Mouse (Mus musculus) cerebellum, adult 11-12 months (tissue): ENCODE measurements around the gene Exosc1.
A peak's percentile ranks its signal among the peaks of the same experiment; 100 is the strongest.

Experiments
- DNase-seq: peaks from one replicate; pipeline ENCODE4 v3.0.0; 2022

Gene Exosc1

DNA sequence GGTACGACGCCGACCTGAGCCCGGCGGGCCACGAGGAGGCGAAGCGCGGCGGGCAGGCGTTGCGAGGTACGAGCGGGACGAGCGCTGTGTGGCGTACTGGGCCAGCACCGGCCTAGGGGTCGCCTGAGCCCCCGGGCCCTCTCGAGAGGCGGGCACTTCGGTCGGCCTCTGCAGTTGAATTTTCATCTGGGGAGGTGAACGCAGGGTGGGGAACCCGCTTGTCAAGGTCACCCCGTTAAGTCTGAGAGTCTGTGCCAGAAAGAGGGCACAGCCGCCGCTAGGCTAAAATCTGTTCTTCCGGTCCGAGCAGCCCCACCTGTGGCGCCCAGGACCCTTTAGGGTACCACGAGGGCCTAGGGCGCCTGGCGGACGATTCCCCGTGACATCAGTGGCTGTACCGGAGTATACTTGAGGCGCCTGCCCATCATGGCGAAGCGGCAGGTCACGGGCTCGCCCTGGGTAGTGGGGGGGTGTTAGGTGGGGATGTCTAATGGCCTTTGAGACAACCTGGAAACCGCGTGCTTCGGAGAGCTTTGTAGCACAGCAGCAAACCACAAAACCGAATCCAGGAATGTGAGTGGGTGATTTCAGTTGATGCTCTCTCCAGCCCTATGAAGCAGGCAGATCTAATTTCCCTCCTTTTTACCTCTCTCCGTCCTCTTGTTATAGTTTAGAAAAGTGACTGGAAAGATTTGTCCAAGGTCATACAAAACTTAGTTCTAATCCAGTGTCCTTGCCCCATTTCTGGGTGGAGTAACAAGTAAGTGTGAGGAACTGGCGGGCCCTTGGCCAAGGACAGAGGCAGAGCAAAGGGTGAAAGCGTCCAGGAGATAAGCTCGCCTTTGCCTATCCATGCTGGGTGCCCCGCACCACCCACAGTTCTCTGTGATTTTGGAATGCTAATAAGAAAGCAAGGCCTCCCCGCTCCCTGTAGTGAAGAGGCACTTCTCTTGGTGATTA, 20.8 kb downstream of the Exosc1 start:
- peak; percentile 77 for DNase-seq

DNA sequence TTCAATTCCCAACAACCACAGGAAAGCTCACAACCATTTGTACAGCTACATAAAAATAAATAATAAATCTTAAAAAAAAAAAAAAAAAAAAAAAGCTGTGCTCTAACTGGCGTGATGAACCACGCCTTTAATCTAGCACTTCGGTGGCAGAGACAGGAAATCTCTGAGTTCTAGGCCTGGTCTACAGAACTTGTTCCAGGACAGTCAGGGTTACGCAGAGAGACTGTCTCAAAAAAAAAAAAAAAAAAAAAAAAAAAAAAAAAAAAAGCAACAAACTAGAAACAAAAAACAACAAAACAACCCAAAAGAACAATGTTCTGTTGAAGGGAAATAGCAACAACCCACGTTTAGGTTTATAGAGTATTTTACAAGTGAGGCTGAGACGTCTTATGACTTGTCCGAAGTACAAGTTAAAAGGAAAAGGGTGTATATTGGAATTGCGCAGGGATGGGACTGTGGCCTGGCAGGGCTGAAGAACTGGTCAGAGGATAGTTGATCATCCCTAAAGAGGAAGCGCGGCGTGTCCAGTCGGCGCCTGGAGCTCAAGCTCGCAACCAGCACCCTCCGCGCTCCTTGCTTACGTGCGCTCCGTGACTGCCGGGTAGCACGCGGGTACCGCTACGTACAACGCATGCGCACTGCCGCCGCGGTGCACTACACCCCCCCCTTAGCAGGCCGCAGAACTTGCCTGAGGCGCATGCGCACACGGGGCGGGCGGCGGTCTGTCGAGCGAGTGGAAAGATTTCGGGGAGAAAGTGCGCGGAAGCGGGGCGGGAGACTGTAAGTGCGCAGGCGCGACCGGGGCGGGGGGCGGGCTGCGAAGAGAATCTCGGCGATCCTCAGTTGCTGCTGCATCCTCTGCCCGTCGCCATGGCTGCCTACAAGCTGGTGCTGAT, 21.8 kb downstream of the Exosc1 start, which contains the start of gene Pgam1:
Pgam1 (plus strand) TSS at position 746 of the 896 bp plus-strand sequence.
- DNase-seq, result peak; percentile 97

DNA sequence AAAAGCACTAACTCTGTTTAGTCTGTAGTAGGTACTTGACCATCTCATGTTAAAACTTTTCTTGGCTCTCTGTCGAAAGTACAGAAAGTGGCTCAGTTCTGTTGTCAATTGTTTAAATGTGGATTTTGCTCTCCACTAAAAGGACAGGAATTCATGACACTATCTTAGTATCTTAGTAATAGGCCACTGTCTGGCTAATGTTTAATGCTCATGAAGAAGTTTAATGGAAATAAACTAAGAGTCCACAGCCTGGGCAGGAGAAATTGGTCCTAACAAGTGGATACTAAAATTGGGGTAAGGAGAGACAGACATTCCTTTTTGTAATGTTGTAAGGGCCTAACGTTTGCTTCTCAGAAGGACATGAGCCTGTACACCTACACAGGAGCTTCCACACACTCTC, 22.8 kb downstream of the Exosc1 start:
- DNase-seq, result no peak

DNA sequence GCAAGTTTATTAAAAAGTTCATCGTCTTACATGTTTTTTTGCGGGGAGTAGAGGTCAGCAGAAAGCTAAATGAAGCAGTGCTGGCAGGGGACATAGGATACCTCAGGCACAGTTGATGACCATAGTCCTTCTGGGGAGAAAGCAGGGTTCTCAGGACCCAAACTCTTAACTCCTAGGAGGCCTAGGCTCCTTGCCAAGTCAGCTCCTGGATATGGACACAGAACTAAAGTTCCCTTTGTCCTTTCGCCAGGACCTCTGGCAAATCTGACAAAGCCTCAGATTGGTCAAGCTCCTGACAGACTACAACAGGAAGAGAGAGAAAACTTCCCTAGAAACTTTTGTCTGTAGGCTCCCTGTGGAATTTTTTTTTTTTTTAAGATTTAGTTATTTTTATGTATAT, 24.5 kb downstream of the Exosc1 start:
- DNase-seq, result no peak

DNA sequence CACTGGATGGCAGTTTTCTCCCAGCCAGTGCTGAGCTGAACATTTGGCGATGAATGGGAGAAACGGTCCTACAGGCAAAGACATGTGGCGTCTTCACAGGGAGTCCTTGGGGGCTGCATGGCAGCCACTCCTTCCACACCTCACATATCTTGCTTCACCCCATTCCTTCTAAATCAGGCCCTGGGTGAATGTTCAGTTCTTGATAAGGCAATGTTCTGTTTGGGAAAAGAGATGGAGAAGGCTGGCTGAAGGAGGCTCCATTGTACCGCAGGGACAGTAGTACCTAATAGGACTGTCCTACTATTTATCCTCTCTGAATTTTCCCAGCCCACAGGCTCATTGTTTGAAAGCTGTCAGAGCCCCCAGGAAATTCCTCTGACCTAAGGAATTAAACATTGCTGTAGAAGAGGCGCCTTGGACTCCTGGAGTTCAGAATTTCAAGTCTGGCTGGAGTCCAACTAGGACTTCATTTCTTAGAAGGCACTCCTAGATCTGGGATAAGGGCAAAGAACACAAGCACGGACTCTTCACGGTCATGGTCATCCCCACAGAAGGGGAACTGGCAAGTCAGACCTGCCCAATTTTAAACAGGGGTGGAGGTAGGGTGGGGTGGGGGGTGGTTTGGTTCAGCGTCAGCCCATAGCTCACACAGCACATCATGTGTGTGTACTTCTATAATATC, 26.0 kb downstream of the Exosc1 start:
- DNase-seq, result no peak

DNA sequence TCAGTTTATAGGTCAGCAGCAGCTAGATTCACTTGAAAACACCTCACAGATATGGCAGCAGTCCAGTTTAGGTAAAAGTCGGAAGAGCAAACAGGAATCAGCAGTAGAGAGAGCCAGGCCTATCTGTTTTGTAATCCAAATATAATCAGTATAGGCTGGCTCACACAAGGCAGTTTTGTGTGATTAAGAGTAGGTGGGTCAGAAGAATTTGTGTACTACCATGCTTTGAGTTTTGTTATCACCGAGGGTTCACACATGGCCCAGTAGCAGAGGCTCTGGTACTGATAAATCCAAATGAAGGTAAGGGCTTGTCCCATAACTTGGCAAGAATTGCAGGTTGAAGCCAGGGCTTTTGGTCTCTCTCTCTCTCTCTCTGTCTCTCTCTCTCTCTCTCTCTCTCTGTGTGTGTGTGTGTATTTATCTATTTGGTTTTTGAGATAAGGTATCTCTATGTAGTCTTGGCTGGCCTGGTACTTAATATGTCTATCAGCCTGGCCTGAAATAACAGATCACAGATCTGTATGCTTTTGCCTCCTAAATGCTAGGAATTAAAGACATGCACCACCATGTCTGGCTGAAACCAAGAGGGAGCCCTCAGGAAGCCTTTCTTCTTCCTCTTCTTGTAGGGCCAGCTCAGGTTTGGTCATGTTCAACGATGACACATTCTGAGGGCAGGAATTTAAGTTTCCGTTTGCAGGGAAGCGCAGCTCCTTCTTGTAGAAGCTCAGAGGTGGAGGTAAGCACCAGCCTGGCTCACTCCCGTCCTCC, 26.7 kb downstream of the Exosc1 start:
- DNase-seq, result no peak

DNA sequence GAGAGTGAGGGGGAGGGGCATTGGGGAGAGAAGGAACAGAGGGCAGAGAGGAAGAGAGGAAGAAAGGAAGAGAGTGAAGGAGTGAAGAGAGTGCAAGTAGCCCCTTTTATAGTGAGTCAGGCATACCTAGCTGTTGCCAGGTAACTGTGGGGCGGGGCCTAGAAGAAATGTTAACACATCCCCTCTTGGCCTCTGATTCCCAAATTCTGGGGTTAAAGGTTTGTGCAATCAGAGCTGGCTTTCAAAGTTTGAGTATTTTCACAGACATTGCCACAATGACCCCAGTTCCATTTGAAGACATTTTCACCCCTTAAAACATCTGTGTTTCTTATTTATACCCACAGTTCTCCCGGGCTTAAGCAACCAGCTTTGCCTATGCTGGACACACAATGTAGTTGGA, 28.0 kb downstream of the Exosc1 start:
- DNase-seq, result no peak

DNA sequence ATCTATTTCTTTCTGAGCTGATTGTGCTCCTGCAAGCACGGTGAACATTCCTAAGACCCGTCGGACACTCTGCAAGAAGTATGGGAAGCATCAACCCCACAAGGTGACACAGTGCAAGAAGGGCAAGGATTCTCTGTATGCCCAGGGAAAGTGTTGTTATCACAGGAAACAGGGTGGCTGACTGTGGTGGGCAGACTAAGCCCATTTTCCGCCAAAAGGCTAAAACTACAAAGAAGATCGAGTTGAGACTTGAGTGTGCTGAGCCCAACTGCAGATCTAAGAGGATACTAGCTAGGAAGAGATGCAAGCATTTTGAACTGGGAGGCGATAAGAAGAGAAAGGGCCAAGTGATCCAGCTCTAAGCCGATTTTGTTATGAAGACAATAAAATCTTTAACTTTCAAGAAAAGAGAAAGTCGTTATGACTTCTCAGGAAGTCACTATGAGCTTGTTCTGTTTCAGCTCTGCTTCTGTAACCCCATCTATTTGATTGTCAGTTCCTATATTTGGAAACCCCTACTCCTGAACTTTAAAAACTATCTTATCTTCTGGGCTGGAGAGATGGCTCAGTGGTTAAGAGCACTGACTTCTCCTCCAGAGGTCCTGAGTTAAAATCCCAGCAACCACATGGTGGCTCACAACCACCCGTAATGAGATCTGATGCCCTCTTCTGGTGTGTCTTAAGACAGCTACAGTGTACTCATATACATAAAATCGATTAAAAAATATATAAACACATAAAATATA, 30.2 kb downstream of the Exosc1 start:
- no peak for DNase-seq

DNA sequence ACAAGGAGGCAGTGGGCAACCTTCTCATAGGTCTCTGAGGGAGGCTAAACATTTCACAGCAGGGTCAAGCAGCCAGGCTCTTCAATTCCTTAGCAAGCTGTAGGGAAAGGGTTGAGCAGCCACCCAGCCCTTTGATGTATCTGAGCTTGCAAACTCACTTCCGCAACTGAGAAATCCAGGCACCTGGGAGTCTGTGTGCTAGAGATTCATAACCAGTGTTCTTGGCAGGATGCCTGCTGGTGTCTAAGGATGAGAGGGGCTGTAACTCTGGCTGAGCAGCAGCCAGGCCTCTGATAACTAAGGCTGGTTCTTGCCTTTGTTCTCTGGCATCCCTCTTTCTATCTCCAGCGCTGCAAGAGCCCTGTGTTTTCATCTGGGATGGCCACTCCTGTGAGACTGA, 31.5 kb downstream of the Exosc1 start:
- DNase-seq, result no peak

DNA sequence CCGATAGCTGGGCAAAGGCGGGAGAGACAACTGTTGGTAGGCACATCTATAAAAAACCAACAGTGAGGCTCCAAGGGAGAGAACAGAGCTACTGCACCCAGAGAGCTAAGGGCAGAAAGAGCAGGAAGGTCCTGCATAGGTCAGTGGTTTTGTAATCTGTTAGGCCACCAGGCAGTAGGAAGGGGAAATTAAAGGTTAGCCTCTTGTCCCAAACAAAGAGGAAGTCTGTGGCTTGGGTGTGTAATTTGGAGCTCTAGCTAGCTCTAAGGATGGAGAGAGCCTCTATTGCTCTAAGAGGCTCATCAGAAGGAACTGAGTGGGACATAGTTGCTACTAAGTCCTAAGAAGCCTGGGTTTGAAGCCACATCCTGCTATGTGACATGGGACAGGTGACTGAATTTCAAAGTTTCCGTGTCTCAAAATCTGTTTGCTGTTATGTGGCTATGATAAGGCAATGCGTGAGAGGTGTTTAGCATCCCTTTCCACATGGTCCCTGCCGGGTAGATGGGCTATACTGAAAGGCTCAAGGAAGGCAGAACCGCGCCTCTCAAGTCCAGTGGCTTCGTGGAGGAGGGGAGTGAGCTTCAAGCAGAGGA, 32.6 kb downstream of the Exosc1 start:
- DNase-seq, result no peak

DNA sequence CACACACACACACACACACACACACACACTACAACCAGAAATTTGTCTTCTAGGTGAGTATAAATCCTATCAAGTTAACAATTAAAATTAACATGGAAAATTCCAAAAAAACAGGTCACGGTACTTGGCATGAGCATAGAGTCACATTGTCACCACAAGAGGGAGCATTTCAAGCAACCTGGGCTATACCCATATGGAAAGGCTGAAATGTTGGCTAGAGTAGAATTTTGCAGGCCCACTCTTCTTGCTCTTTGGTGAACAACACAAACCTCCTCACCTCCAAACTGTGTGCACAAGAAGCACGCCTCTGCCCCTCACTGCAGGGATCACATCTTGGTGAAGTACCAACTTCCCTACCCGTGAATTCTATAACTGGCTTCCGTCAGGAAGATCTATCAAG, 34.4 kb downstream of the Exosc1 start:
- DNase-seq, result peak; percentile 26

DNA sequence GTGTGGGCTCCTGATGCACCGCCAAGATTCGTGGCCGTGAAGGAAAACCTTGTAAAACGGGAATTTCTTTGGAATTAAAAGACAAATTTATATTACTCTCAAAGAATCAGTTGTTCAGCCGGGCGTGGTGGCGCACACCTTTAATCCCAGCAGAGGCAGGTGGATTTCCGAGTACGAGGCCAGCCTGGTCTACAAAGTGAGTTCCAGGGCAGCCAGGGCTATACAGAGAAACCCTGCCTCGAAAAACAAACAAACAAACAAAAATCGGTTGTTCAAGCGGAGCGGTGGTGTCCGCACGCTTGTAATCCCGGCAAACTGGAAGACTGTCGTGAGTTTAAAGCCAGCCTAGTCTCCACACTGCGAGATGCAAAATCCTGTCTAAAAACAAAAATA, 36.9 kb downstream of the Exosc1 start:
- DNase-seq, result no peak

DNA sequence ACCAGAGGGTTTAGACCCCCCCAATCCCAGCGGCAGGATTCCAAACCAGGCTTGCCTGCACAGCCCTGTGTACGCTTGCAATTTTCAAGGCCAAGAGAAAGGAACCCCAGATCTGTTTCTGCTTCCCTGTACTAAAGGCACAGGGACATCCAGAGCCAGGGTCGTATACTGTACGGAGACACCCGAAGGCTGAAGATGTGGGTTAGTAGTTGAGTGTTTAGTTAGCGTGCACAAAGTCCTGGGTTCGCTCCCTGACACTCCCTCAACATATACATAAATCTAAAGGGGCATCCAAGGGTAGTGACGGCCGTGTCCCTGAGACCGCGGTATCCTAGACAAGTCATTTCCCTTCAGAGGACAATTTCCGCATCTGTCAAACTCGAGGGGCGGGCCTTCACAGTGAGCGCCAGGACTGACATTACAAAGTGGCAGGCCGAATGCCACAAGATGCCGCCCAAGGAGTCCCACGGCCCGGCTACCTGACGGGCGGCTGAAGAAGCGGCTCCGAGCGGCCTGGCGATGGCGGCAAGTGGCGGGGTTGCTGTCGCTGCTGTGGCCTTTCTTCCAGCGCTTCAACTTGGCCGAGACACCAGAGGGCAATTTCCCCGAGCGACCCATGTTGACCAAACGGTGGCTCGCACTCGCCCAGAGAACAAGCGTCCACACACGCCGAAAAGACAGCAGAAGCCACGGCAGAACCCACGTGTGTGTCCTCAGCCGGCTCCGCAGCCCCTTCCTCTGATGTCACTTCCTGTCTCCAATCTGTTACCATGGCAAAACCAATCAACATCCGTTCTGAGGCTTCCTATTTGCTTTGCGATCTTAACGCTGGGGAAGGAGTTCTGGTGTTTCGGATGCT, 37.5 kb downstream of the Exosc1 start, which contains the start of gene Rrp12:
Rrp12 (minus strand) TSS at position 714 of the 859 bp plus-strand sequence.
- DNase-seq, result peak; percentile 85

DNA sequence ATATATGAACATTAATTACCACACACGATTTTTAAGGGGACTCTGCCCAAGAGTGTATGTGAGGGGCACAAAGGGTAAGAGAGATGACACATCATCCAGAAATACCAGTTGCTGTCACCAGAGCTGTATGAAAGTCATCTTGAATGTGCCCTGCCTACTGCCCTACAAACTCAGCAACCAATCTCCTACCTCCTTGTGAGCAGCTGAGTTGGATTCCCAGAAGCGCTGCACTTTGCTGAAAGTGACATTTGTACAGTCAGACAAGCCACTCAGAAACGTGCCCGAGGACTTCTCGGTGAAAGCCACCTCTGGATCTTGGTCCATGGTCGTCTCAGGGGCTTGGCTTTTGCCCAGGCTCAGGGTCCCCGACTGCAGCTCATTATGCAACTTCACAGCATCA, 38.3 kb downstream of the Exosc1 start:
- DNase-seq, result peak; percentile 19

DNA sequence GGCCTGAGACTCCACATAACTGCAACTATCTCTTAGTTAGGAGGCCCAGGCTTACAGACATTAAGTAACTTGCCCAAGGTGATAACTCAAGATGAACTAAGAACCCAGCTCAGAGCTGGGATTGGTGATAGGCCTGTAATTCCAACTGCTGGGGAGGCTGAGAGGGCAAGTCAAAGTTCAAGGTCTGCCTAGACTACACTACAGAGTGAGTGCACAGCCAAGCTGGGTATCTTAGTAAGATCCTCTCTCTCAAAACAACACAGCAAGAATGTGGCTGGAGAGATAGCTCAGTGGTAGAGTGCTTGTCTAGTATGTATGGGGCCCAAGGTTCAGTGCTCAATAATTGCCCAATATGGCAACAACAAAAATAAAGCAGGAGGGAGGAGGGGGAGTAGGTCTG, 45.0 kb downstream of the Exosc1 start:
- DNase-seq, result no peak

DNA sequence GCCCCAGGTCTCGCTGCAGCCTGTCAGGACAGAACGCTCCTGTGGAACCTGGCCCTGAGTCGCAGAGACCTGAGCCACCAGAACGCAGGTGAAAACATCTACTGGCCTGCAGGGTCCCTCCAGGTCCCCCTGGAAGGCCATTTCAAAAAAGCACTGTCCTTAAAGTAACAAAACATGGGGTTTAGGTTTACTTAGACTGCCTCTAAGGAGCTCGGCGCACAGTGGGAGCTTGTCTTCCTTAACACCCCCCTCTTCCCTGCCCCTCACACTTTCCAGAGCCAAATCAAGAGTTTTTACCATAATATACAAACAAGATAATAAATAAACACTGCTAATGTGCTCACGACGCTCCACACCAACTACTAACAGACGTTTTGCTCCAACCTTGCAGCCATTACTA, 49.3 kb downstream of the Exosc1 start:
- no peak for DNase-seq

DNA sequence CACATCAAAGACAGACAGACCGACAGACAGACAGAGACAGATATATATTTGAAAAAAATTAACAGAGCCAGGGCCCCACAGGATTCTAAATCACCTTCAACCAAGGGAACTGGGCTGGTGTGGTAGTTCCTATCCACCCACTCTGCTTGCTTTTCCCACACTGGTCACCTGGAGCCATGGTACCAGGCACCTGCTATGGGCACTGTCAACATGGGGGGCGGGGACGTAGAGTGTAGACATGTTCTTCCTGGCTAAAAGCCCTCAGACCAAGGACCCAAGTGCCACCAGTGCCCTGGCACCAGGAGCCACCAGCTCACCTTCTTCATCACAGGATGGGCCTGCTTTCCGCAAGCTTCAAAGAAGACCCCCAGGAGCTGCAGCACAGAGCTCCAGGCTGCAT, 51.4 kb downstream of the Exosc1 start:
- no peak for DNase-seq

DNA sequence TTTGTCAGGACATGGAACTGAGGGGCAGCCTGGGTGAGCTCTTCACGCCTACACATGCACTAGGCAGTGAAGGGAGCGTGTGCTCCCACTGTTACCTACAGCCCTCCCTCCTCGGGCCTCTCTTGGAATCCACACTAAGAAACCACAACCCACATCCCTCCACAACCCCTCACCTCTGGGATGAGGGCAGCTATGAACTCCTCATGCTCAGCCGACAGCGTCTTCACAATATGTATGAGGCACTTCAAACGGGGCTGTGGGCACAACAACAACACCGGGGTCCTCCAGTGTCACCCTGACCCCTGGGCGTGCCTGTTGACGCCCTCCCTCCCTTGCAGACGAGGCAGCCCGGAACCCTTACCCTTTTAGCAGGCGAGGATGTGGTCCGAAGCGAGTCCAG, 58.9 kb downstream of the Exosc1 start:
- no peak for DNase-seq
